ENCODE assay signal across 9 mouse cellular contexts in the genomic region with DNA sequence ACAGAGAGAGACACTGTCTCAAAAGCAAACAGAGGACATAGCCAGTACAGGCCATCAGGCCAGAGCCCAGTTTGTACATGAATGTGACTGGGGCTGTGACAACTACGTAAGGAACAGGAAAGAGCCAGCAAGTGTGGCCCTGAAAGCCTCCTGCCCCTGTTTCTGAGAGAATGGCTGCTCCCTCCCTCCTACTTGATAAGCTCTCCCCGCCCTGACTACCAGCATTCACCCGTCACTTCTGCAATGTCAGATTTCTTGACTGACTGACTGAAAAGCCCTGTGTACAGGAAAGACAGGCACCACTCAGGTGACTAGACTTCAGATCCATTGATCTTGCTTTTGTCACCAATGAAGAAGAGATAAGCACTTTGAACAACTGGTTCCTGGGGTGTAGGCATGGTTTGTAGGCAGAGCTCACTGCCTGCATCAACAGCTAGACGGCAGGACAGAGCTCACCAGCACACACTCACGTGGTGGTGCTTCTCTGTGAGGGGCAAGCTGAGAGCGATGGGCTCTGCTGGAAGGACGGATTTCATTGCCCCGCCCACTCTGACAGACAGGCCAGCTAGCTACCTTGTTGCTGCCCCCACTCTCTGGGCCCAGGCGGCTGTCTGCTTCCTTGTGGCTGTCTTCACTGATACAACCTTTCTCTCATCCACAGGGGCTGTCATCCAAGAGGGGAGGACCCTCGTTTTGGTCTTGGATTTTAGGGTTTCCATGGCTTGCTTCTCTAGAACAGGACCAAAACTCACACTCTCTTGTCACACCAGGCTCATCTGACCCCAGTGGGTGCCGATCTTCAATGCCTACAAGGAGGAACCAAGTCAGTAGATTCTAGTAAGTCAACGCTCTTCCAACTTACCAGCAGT. TPM values are rescaled to one million over a fixed set of nuclear protein-coding genes. Genes with fewer than 3 reads are reported as not detected.
DNase-seq lines count a peak whose midpoint lies in the region; ATAC-seq and TF ChIP-seq lines count a peak whose summit lies in the region.
"Had no signal": no experiment of that assay in that cellular context is flagged by ENCODE, and none has a peak within 500 bp of the region (broad histone marks: within the 10 kb centered on the region; RNA-seq: fewer than 3 reads in every experiment).

No protein-coding gene starts in this region.

- peak; percentile 16 for DNase-seq in gastrocnemius, postnatal 10 days
- no peak for DNase-seq in gastrocnemius, adult 18-20 months (ENCODE audit: low spot score)
- DNase-seq in CD8-positive naive resting alpha-beta T cell, adult 2 months (ENCODE audit: low read depth in 2 of 2, low spot score in 2 of 2), result peak; percentile 54 to 56
- DNase-seq in liver, embryonic 14.5 days (ENCODE audit: low read depth in 3 of 3, low spot score in 3 of 3), result peak; percentile 65 to 71 (median 67)
- no peak for DNase-seq in right cerebral cortex, postnatal 36 days (ENCODE audit: low spot score in 2 of 2)

- no peaks in the 10 kb centered on the region for H3K27me3 ChIP-seq in heart, embryonic 14.5 days (ENCODE audit: control insufficient read depth, insufficient read depth, low read length)
- no peaks in the 10 kb centered on the region for H3K27me3 ChIP-seq in liver, embryonic 14.5 days (ENCODE audit: control insufficient read depth, insufficient read depth, low read length)
- H3K27me3 ChIP-seq in small intestine, adult 2 months (ENCODE audit: control insufficient read depth, insufficient read depth, low read length), result no peaks in the 10 kb centered on the region

- H3K36me3 ChIP-seq in heart, embryonic 14.5 days (ENCODE audit: control insufficient read depth, insufficient read depth, low read length), result peaks cover 28% of the 10 kb centered on the region
- H3K36me3 ChIP-seq in liver, embryonic 14.5 days (replicated peaks; ENCODE audit: control insufficient read depth, insufficient read depth, low read depth), result peaks cover 14% of the 10 kb centered on the region
- H3K36me3 ChIP-seq in small intestine, adult 2 months (ENCODE audit: control insufficient read depth, insufficient read depth, low read length), result peaks cover 3% of the 10 kb centered on the region; the same call in 1 of the 2 replicates

- no peak for TF ChIP-seq EP300 in liver, embryonic 14.5 days (IDR thresholded peaks at IDR 0.05; ENCODE audit: low read depth)

- no peak for TF ChIP-seq POLR2A in small intestine, adult 2 months (IDR thresholded peaks at IDR 0.05; ENCODE audit: low read depth, low read length)

- H3K27ac ChIP-seq in heart, embryonic 14.5 days (replicated peaks in 1 of 2; ENCODE audit: control insufficient read depth in 1 of 2, insufficient read depth in 1 of 2, low read depth in 2 of 2, low read length in 2 of 2), result peak overlapping the region; percentile 46 to 94
- peak overlapping the region; percentile 90 for H3K27ac ChIP-seq in liver, embryonic 14.5 days
- peak overlapping the region; percentile 48; the same call in 1 of the 2 replicates for H3K27ac ChIP-seq in small intestine, adult 2 months (ENCODE audit: insufficient read depth, low read depth, low read length)

- TF ChIP-seq CTCF in liver, embryonic 14.5 days (IDR thresholded peaks at IDR 0.05; ENCODE audit: low read depth), result peak; percentile 67
- TF ChIP-seq CTCF in small intestine, adult 2 months (IDR thresholded peaks at IDR 0.05; ENCODE audit: extremely low read depth, insufficient read length, insufficient replicate concordance, low read depth, low read length), result no peak

- peak overlapping the region; percentile 88 for H3K4me2 ChIP-seq in heart, embryonic 14.5 days (ENCODE audit: low read length)
- peak overlapping the region; percentile 84 for H3K4me2 ChIP-seq in liver, embryonic 14.5 days (ENCODE audit: low read depth)

- no peak overlapping the region for H3K4me3 ChIP-seq in heart, embryonic 14.5 days (ENCODE audit: control insufficient read depth in 1 of 2, insufficient read depth in 1 of 2, low read depth in 1 of 2, low read length in 2 of 2)
- H3K4me3 ChIP-seq in liver, embryonic 14.5 days (ENCODE audit: insufficient read depth in 1 of 2, low read depth in 2 of 2, low read length in 2 of 2), result peak overlapping the region; percentile 86 to 87
- H3K4me3 ChIP-seq in small intestine, adult 2 months (ENCODE audit: low read depth, low read length), result no peak overlapping the region

- ATAC-seq in heart, embryonic 14.5 days (ENCODE audit: insufficient number of reproducible peaks, insufficient read depth, low FRiP score, low read depth), result 0 out of 2 replicates have a peak, but pooled peaks have one; percentile 9
- ATAC-seq in liver, embryonic 14.5 days (ENCODE audit: insufficient read depth), result peak; percentile 47
- no peak for ATAC-seq in cerebellum, adult (ENCODE audit: insufficient number of reproducible peaks, low FRiP score, low TSS enrichment)

- H3K4me1 ChIP-seq in heart, embryonic 14.5 days (ENCODE audit: control insufficient read depth in 2 of 2, insufficient read depth in 2 of 2, low read length in 2 of 2), result peaks cover 27 to 42% of the 10 kb centered on the region in 2 experiments
- H3K4me1 ChIP-seq in liver, embryonic 14.5 days (replicated peaks; ENCODE audit: control insufficient read depth in 2 of 2, insufficient read depth in 2 of 2, low read length in 1 of 2), result peaks cover 42 to 43% of the 10 kb centered on the region in 2 experiments
- H3K4me1 ChIP-seq in small intestine, adult 2 months (ENCODE audit: control insufficient read depth, insufficient read depth, insufficient read length, low read length), result peaks cover 4% of the 10 kb centered on the region; the same call in 1 of the 2 replicates

- WGBS in heart, embryonic 14.5 days, result 28% methylated on average over 12 of the region's 12 CpGs
- 11% methylated on average over 12 of the region's 12 CpGs for WGBS in liver, embryonic 14.5 days (ENCODE audit: insufficient replicate concordance)
- WGBS in small intestine, adult 2 months, result 75% methylated on average over 12 of the region's 12 CpGs

- peak overlapping the region; percentile 94; the same call in 1 of the 2 replicates for H3K9ac ChIP-seq in heart, embryonic 14.5 days (ENCODE audit: low read length)
- H3K9ac ChIP-seq in liver, embryonic 14.5 days (replicated peaks), result peak overlapping the region; percentile 81

- no peaks in the 10 kb centered on the region for H3K9me3 ChIP-seq in heart, embryonic 14.5 days (ENCODE audit: control insufficient read depth, low read length)
- no peaks in the 10 kb centered on the region for H3K9me3 ChIP-seq in liver, embryonic 14.5 days (ENCODE audit: control insufficient read depth, low read length)

RNA-seq across cellular contexts. Expression of gene Cyren, which starts 1.7 kb away (rescaled TPM):
- total RNA-seq in gastrocnemius, postnatal 10 days (2021), result 1 to 10 TPM; 5.6 TPM
- total RNA-seq in gastrocnemius, adult 18-20 months (2021), result 1 to 10 TPM; 2.8 to 3.7 TPM
- 5.8 and 6.3 TPM in 2 replicates for polyA plus RNA-seq in heart, embryonic 14.5 days (2014; fragmentation: Nextera tagmentation; extraction: Ambion mirVana)
- 5.4 and 7.2 TPM in 2 replicates for polyA plus RNA-seq in liver, embryonic 14.5 days (2012; rRNA removed)
- 4.2 and 6.3 TPM in 2 replicates for polyA plus RNA-seq in liver, embryonic 14.5 days (2014; fragmentation: Nextera tagmentation; extraction: Ambion mirVana)
- polyA plus RNA-seq in small intestine, adult 2 months (2012; rRNA removed), result 1.4 and 1.6 TPM in 2 replicates

RNA-seq across cellular contexts. Expression of gene Tmem140, which starts 13.3 kb away (rescaled TPM):
- total RNA-seq in gastrocnemius, postnatal 10 days (2021), result 10 to 100 TPM; 12.6 to 12.9 TPM
- total RNA-seq in gastrocnemius, adult 18-20 months (2021), result 10 to 100 TPM; 30.5 to 42.8 TPM
- polyA plus RNA-seq in heart, embryonic 14.5 days (2014; fragmentation: Nextera tagmentation; extraction: Ambion mirVana), result 0.92 and 1.3 TPM in 2 replicates
- 1.6 and 1.7 TPM in 2 replicates for polyA plus RNA-seq in liver, embryonic 14.5 days (2012; rRNA removed)
- 2.6 and 2.9 TPM in 2 replicates for polyA plus RNA-seq in liver, embryonic 14.5 days (2014; fragmentation: Nextera tagmentation; extraction: Ambion mirVana)
- polyA plus RNA-seq in small intestine, adult 2 months (2012; rRNA removed), result 10.3 and 51.1 TPM in 2 replicates

RNA-seq across cellular contexts. Expression of gene Wdr91, which starts 34.5 kb away (rescaled TPM):
- total RNA-seq in gastrocnemius, postnatal 10 days (2021), result 10 to 100 TPM; 12.0 to 15.6 TPM
- 1 to 10 TPM; 4.7 to 6.4 TPM for total RNA-seq in gastrocnemius, adult 18-20 months (2021)
- 9.7 and 10.4 TPM in 2 replicates for polyA plus RNA-seq in heart, embryonic 14.5 days (2014; fragmentation: Nextera tagmentation; extraction: Ambion mirVana)
- 17.4 and 21.5 TPM in 2 replicates for polyA plus RNA-seq in liver, embryonic 14.5 days (2012; rRNA removed)
- 9.5 and 9.7 TPM in 2 replicates for polyA plus RNA-seq in liver, embryonic 14.5 days (2014; fragmentation: Nextera tagmentation; extraction: Ambion mirVana)
- 3.3 and 4.7 TPM in 2 replicates for polyA plus RNA-seq in small intestine, adult 2 months (2012; rRNA removed)

RNA-seq across cellular contexts. Expression of gene Stra8, which starts 43.8 kb away (rescaled TPM):
- not detected for total RNA-seq in gastrocnemius, postnatal 10 days (2021)
- not detected for total RNA-seq in gastrocnemius, adult 18-20 months (2021)
- not detected in 2 replicates for polyA plus RNA-seq in heart, embryonic 14.5 days (2014; fragmentation: Nextera tagmentation; extraction: Ambion mirVana)
- polyA plus RNA-seq in liver, embryonic 14.5 days (2012; rRNA removed), result not detected in 2 replicates
- not detected in 2 replicates for polyA plus RNA-seq in liver, embryonic 14.5 days (2014; fragmentation: Nextera tagmentation; extraction: Ambion mirVana)
- not detected in 2 replicates for polyA plus RNA-seq in small intestine, adult 2 months (2012; rRNA removed)
- total RNA-seq: heart, adult 18-20 months had no signal

Comparison
In these comparisons a context has a peak if more than half of its experiments do, and no peak if none do; other contexts are left out.
1. DNase-seq: peak in gastrocnemius, postnatal 10 days (single experiment), CD8-positive naive resting alpha-beta T cell, adult 2 months (2 of 2) and liver, embryonic 14.5 days (3 of 3); none in gastrocnemius, adult 18-20 months (single experiment) and right cerebral cortex, postnatal 36 days (0 of 2).
2. H3K4me3 ChIP-seq: peak in liver, embryonic 14.5 days (2 of 2); none in heart, embryonic 14.5 days (0 of 2) and small intestine, adult 2 months (single experiment).
3. Peak in every context shown above with its lines, with median percentiles within 50 percentile points of each other: H3K27ac ChIP-seq.